Mouse (Mus musculus) midbrain, embryonic 14.5 days (tissue): ENCODE data around the gene Rab3gap2. TPM values are rescaled to one million over a fixed set of nuclear protein-coding genes. Genes with fewer than 3 reads are reported as not detected.

Source experiments
- microRNA counts: library from miRNA; unstranded; fragments of <30 nt; microRNA quantifications from one replicate; lab custom pipeline; 2016
- microRNA-seq: library from miRNA; unstranded; fragments of <30 nt; microRNA quantifications from one replicate; pipeline ENCODE4, GENCODE M21; 2016
- polyA plus RNA-seq: library from polyadenylated mRNA; unstranded; fragments of >200 nt; fragmentation: Nextera tagmentation; extraction: Ambion mirVana; gene quantifications from 2 replicates; pipeline ENCODE4 v1.2.1, GENCODE M21; 2014

The Rab3gap2 gene
- polyA plus RNA-seq, 1 experiment from 2014 or later, result 26.5 TPM

MicroRNAs encoded within 50 kb of the gene (microRNA counts, 519-probe panel; counts per million panel counts)
- microRNA mmu-miR-194 (lab: Ali Mortazavi, UCI) (3,879 counts per million, percentile 24 among the panel's probes with 10 or more counts), microRNA mmu-miR-664 (lab: Ali Mortazavi, UCI) (not detected)

Small RNA genes lying within 50 kb of the gene (microRNA-seq; reads per million reads assigned to microRNA genes)
- gene Mir194-1 (1.0 reads per million), gene Mir215 (0.44 reads per million), gene Mir664 (18.4 reads per million, percentile 39 among the genes with 10 or more reads in this experiment)

Other genes starting within 250 kb of the Rab3gap2 start
- 14.6 and 20.9 TPM in 2 replicates for gene Mark1, start 204.5 kb upstream of the Rab3gap2 start, polyA plus RNA-seq
- 14.0 and 22.3 TPM in 2 replicates for gene Iars2, start 125.3 kb downstream of the Rab3gap2 start, polyA plus RNA-seq
- gene Bpnt1, start 128.0 kb downstream of the Rab3gap2 start, polyA plus RNA-seq, result 27.2 and 29.0 TPM in 2 replicates
- 129 and 150 TPM in 2 replicates for gene Eprs, start 158.9 kb downstream of the Rab3gap2 start, polyA plus RNA-seq